Mouse (Mus musculus): Measurements from ENCODE around the gene Sh2d6. TPM values are rescaled to one million over a fixed set of nuclear protein-coding genes. Genes with fewer than 3 reads are reported as not detected.
"Not testable (repeated sequence)": the region's sequence is repeated elsewhere in the genome, so short reads cannot be mapped to it uniquely, and the experiment has no call there.

Sh2d6 gene
- polyA plus RNA-seq, 1 experiment, result not detected

GRCm38 (mm10) chr6:72479645-72480421, 41.7 kb downstream of the Sh2d6 start:
- H3K4me3 ChIP-seq (replicated peaks), result no peak overlapping the region
- TF ChIP-seq GATA1 (IDR thresholded peaks at IDR 0.05; ENCODE audit: low read length), result no peak
- no peak for TF ChIP-seq TAL1 (IDR thresholded peaks at IDR 0.05; ENCODE audit: low read length)
- H3K9me3 ChIP-seq (ENCODE audit: control insufficient read depth, low read length), result no peaks in the 10 kb centered on the region
- no peaks in the 10 kb centered on the region for H3K27me3 ChIP-seq (ENCODE audit: control insufficient read depth)
- H3K4me1 ChIP-seq (ENCODE audit: control insufficient read depth), result no peaks in the 10 kb centered on the region; the same call in 1 of the 2 replicates
- H3K36me3 ChIP-seq (ENCODE audit: control insufficient read depth), result no peaks in the 10 kb centered on the region

GRCm38 (mm10) chr6:72478691-72479090, 42.8 kb downstream of the Sh2d6 start:
- H3K9me3 ChIP-seq (ENCODE audit: control insufficient read depth, low read length); H3K27me3 ChIP-seq (ENCODE audit: control insufficient read depth); H3K4me3 ChIP-seq (replicated peaks); H3K36me3 ChIP-seq (ENCODE audit: control insufficient read depth); H3K4me1 ChIP-seq (ENCODE audit: control insufficient read depth): not testable (repeated sequence)

GRCm38 (mm10) chr6:72477621-72478020, 43.9 kb downstream of the Sh2d6 start:
- Histone ChIP-seq H3K4me1 (ENCODE audit: control insufficient read depth) (peaks cover 4% of the 10 kb centered on the region; the same call in 1 of the 2 replicates), H3K27me3 (ENCODE audit: control insufficient read depth) (no peaks in the 10 kb centered on the region), H3K4me3 (replicated peaks) (no peak overlapping the region), H3K9me3 (ENCODE audit: control insufficient read depth, low read length) (no peaks in the 10 kb centered on the region), H3K36me3 (ENCODE audit: control insufficient read depth) (no peaks in the 10 kb centered on the region)
- TF ChIP-seq GATA1 (IDR thresholded peaks at IDR 0.05; ENCODE audit: low read length) (no peak), TAL1 (IDR thresholded peaks at IDR 0.05; ENCODE audit: low read length) (no peak)

GRCm38 (mm10) chr6:72476836-72477235, 44.7 kb downstream of the Sh2d6 start:
- peaks cover 4% of the 10 kb centered on the region; the same call in 1 of the 2 replicates for H3K4me1 ChIP-seq (ENCODE audit: control insufficient read depth)
- no peaks in the 10 kb centered on the region for H3K9me3 ChIP-seq (ENCODE audit: control insufficient read depth, low read length)
- H3K27me3 ChIP-seq (ENCODE audit: control insufficient read depth), result no peaks in the 10 kb centered on the region
- TF ChIP-seq GATA1 (IDR thresholded peaks at IDR 0.05; ENCODE audit: low read length), result no peak
- TF ChIP-seq TAL1 (IDR thresholded peaks at IDR 0.05; ENCODE audit: low read length), result no peak
- H3K36me3 ChIP-seq (ENCODE audit: control insufficient read depth), result no peaks in the 10 kb centered on the region
- H3K4me3 ChIP-seq (replicated peaks), result no peak overlapping the region

GRCm38 (mm10) chr6:72475221-72475985, 46.1 kb downstream of the Sh2d6 start:
- Histone ChIP-seq H3K9me3 (ENCODE audit: control insufficient read depth, low read length) (no peaks in the 10 kb centered on the region), H3K4me1 (ENCODE audit: control insufficient read depth) (peaks cover 4% of the 10 kb centered on the region; the same call in 1 of the 2 replicates), H3K4me3 (replicated peaks) (no peak overlapping the region), H3K36me3 (ENCODE audit: control insufficient read depth) (no peaks in the 10 kb centered on the region), H3K27me3 (ENCODE audit: control insufficient read depth) (no peaks in the 10 kb centered on the region)
- TF ChIP-seq TAL1 (IDR thresholded peaks at IDR 0.05; ENCODE audit: low read length), result no peak
- TF ChIP-seq GATA1 (IDR thresholded peaks at IDR 0.05; ENCODE audit: low read length), result no peak

GRCm38 (mm10) chr6:72473264-72474041, 48.1 kb downstream of the Sh2d6 start:
- Histone ChIP-seq H3K4me3 (replicated peaks) (no peak overlapping the region), H3K9me3 (ENCODE audit: control insufficient read depth, low read length) (no peaks in the 10 kb centered on the region), H3K4me1 (ENCODE audit: control insufficient read depth) (peaks cover 4% of the 10 kb centered on the region; the same call in 1 of the 2 replicates), H3K27me3 (ENCODE audit: control insufficient read depth) (no peaks in the 10 kb centered on the region), H3K36me3 (ENCODE audit: control insufficient read depth) (no peaks in the 10 kb centered on the region)
- TF ChIP-seq GATA1 (IDR thresholded peaks at IDR 0.05; ENCODE audit: low read length) (no peak), TAL1 (IDR thresholded peaks at IDR 0.05; ENCODE audit: low read length) (no peak)

- Histone ChIP-seq H3K27me3 (ENCODE audit: control insufficient read depth) (no peaks in the 10 kb centered on the region), H3K4me3 (replicated peaks) (no peak overlapping the region), H3K36me3 (ENCODE audit: control insufficient read depth) (no peaks in the 10 kb centered on the region), H3K9me3 (ENCODE audit: control insufficient read depth, low read length) (no peaks in the 10 kb centered on the region), H3K4me1 (ENCODE audit: control insufficient read depth) (no peaks in the 10 kb centered on the region)
- TF ChIP-seq TAL1 (IDR thresholded peaks at IDR 0.05; ENCODE audit: low read length), result no peak
- TF ChIP-seq GATA1 (IDR thresholded peaks at IDR 0.05; ENCODE audit: low read length), result no peak
Measured at GRCm38 (mm10) chr6:72466171-72466570, 55.3 kb downstream of the Sh2d6 start.

GRCm38 (mm10) chr6:72465361-72466157, 55.9 kb downstream of the Sh2d6 start:
- H3K4me3 ChIP-seq (replicated peaks), result no peak overlapping the region
- peaks cover 1% of the 10 kb centered on the region; the same call in 1 of the 2 replicates for H3K4me1 ChIP-seq (ENCODE audit: control insufficient read depth)
- no peaks in the 10 kb centered on the region for H3K27me3 ChIP-seq (ENCODE audit: control insufficient read depth)
- TF ChIP-seq GATA1 (IDR thresholded peaks at IDR 0.05; ENCODE audit: low read length) (no peak), TAL1 (IDR thresholded peaks at IDR 0.05; ENCODE audit: low read length) (no peak)
- no peaks in the 10 kb centered on the region for H3K36me3 ChIP-seq (ENCODE audit: control insufficient read depth)
- H3K9me3 ChIP-seq (ENCODE audit: control insufficient read depth, low read length), result no peaks in the 10 kb centered on the region

Other genes with a start within 250 kb of the Sh2d6 start
- gene Sftpb, start 217.1 kb downstream of the Sh2d6 start, polyA plus RNA-seq (2012), result not detected in 2 replicates
- gene Usp39, start 176.5 kb downstream of the Sh2d6 start, polyA plus RNA-seq (2012), result 2.5 and 3.5 TPM in 2 replicates
- gene 0610030E20Rik, start 174.4 kb downstream of the Sh2d6 start, polyA plus RNA-seq (2012), result 0.74 and 1.3 TPM in 2 replicates
- 0.32 and 0.44 TPM in 2 replicates for gene Tmem150a, start 166.3 kb downstream of the Sh2d6 start, polyA plus RNA-seq (2012)
- gene Rnf181, start 154.8 kb downstream of the Sh2d6 start, polyA plus RNA-seq (2012), result 14.4 and 15.6 TPM in 2 replicates
- gene Vamp5, start 141.2 kb downstream of the Sh2d6 start, polyA plus RNA-seq (2012), result 6.0 and 6.1 TPM in 2 replicates
- 22.8 and 33.5 TPM in 2 replicates for gene Vamp8, start 131.0 kb downstream of the Sh2d6 start, polyA plus RNA-seq (2012)
- gene Ggcx, start 107.4 kb downstream of the Sh2d6 start, polyA plus RNA-seq (2012), result 0.08 and 0.09 TPM in 2 replicates
- gene Mat2a, start 82.1 kb downstream of the Sh2d6 start, polyA plus RNA-seq (2012), result 1.7 and 2.0 TPM in 2 replicates
- 0.48 and 0.77 TPM in 2 replicates for gene Capg, start 22.7 kb upstream of the Sh2d6 start, polyA plus RNA-seq (2012)
- 0.15 and 0.20 TPM in 2 replicates for gene Elmod3, start 76.7 kb upstream of the Sh2d6 start, polyA plus RNA-seq (2012)
- gene Retsat, start 76.8 kb upstream of the Sh2d6 start, polyA plus RNA-seq (2012), result 0.06 and 0.25 TPM in 2 replicates
- gene Tgoln1, start 95.3 kb upstream of the Sh2d6 start, polyA plus RNA-seq (2012), result 0.10 and 0.11 TPM in 2 replicates

All from erythroblast, embryonic 14.5 days (primary cell).